Mouse (Mus musculus) stomach, embryonic 16.5 days (tissue): ENCODE measurements around the gene Olfr1346. TPM values are rescaled to one million over a fixed set of nuclear protein-coding genes. Genes with fewer than 3 reads are reported as not detected.
"Not testable (repeated sequence)": the region's sequence is repeated elsewhere in the genome, so short reads cannot be mapped to it uniquely, and the experiment has no call there.

Experiments
- ATAC-seq: fragments of 200-750 bp; cut with Nextera tagmentation; 2 replicates; pipeline ENCODE4 v1.8.0; 2017; ENCODE audit warnings: moderate number of reproducible peaks, moderate TSS enrichment; ENCODE audit not compliant: insufficient read depth, low FRiP score
- H3K27ac ChIP-seq: fragments of 300-500 bp; sonication (generic); 2 replicates; pipeline ENCODE4 v1.5.1; 2014; ENCODE audit warnings: low read length
- H3K27me3 ChIP-seq: fragments of 300-500 bp; sonication (generic); 2 replicates; pipeline ENCODE4 v1.6.1; 2014; ENCODE audit warnings: low read length, control low read depth, mixed read lengths; ENCODE audit not compliant: control insufficient read depth, insufficient read depth
- H3K36me3 ChIP-seq: fragments of 300-500 bp; sonication (generic); 2 replicates; pipeline ENCODE4 v1.6.1; 2014; ENCODE audit warnings: low read length; ENCODE audit not compliant: control insufficient read depth, insufficient read depth
- H3K4me1 ChIP-seq: fragments of 300-500 bp; sonication (generic); 2 replicates; pipeline ENCODE4 v1.6.1; 2014; ENCODE audit warnings: low read length, control low read depth, mixed read lengths; ENCODE audit not compliant: control insufficient read depth, insufficient read depth
- H3K4me2 ChIP-seq: fragments of 300-500 bp; sonication (generic); 2 replicates; pipeline ENCODE4 v1.6.1; 2014; ENCODE audit warnings: low read depth, low read length, mixed read lengths
- H3K4me3 ChIP-seq: fragments of 300-500 bp; sonication (generic); replicated peaks from 2 replicates; pipeline ENCODE4 v1.5.1; 2014; ENCODE audit warnings: mild to moderate bottlenecking, low read length
- H3K9ac ChIP-seq: fragments of 300-500 bp; sonication (generic); 2 replicates; pipeline ENCODE4 v1.6.1; 2014; ENCODE audit warnings: low read length
- H3K9me3 ChIP-seq: fragments of 300-500 bp; sonication (generic); replicated peaks from 2 replicates; pipeline ENCODE4 v1.6.1; 2016; ENCODE audit warnings: low read length, control low read depth; ENCODE audit not compliant: control insufficient read depth
- WGBS: fragments of 180-500 bp; shearing (Covaris S2); extraction: QIAGEN DNeasy Blood & Tissue Kit; methylation state at CpG from one replicate; pipeline ENCODE4 v1.1.7; 2014; 5-methylcytosine and 5-hydroxymethylcytosine counted together
- polyA plus RNA-seq: library from polyadenylated mRNA; unstranded; fragments of >200 nt; fragmentation: Nextera tagmentation; extraction: Ambion mirVana; gene quantifications from 2 replicates; pipeline ENCODE4 v1.2.1, GENCODE M21; 2015

Olfr1346 gene
- polyA plus RNA-seq = not detected in 2 replicates

GRCm38 (mm10) chr7:6466951-6467350 lies at the start of gene Olfr1346:
Gene Olfr1346 (plus strand): TSS chr7:6467101.
- Histone ChIP-seq H3K4me3 (no peak within 1 kb of the TSS), H3K9ac (no peak within 1 kb of the TSS), H3K36me3 (no peaks in the 10 kb centered on the region), H3K27me3 (no peaks in the 10 kb centered on the region), H3K4me2 (no peak within 1 kb of the TSS), H3K4me1 (no peaks in the 10 kb centered on the region), H3K9me3 (no peaks in the 10 kb centered on the region), H3K27ac (no peak within 1 kb of the TSS)
- ATAC-seq = no peak

GRCm38 (mm10) chr7:6419894-6420293 lies 47.0 kb upstream of the Olfr1346 start:
- H3K4me3 ChIP-seq = no peak overlapping the region
- no peak overlapping the region for H3K27ac ChIP-seq
- H3K4me2 ChIP-seq = no peak overlapping the region
- no peak overlapping the region for H3K9ac ChIP-seq
- WGBS = 74% methylated on average over 6 of the region's 6 CpGs
- no peaks in the 10 kb centered on the region for H3K9me3 ChIP-seq
- H3K4me1 ChIP-seq = no peaks in the 10 kb centered on the region
- H3K27me3 ChIP-seq = no peaks in the 10 kb centered on the region
- ATAC-seq = no peak
- no peaks in the 10 kb centered on the region for H3K36me3 ChIP-seq

- Histone ChIP-seq H3K9me3 (no peaks in the 10 kb centered on the region), H3K36me3 (no peaks in the 10 kb centered on the region), H3K4me1 (no peaks in the 10 kb centered on the region), H3K4me3 (no peak overlapping the region), H3K9ac (no peak overlapping the region), H3K27me3 (no peaks in the 10 kb centered on the region), H3K27ac (no peak overlapping the region), H3K4me2 (no peak overlapping the region)
- 88% methylated on average over 3 of the region's 3 CpGs for WGBS
- ATAC-seq = no peak
Observed at GRCm38 (mm10) chr7:6429381-6429780, 37.5 kb upstream of the Olfr1346 start.

DNA sequence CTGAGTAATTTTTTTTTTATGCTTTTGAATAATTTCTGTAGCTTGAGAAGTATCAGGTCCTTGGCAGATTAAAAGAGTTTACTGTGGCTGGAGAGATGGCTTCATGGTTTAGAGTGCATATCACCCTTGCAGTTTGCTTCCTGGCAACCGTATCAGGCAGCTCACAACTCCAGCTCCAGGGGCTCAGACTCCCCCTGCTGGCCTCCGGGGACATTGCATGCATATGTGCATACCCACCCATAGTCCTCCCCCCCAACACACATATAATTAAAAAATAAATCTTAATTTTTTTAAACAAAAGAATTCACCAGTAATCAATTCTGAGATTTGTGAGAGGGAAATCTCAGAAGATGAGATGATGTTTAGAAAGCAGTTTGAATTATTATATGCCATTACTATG lies 36.6 kb upstream of the Olfr1346 start:
- Histone ChIP-seq H3K4me3 (no peak overlapping the region), H3K9me3 (no peaks in the 10 kb centered on the region), H3K27ac (no peak overlapping the region), H3K36me3 (no peaks in the 10 kb centered on the region), H3K9ac (no peak overlapping the region), H3K4me2 (no peak overlapping the region), H3K27me3 (no peaks in the 10 kb centered on the region), H3K4me1 (no peaks in the 10 kb centered on the region)
- 36% methylated on average over 2 of the region's 2 CpGs for WGBS
- ATAC-seq = no peak

DNA sequence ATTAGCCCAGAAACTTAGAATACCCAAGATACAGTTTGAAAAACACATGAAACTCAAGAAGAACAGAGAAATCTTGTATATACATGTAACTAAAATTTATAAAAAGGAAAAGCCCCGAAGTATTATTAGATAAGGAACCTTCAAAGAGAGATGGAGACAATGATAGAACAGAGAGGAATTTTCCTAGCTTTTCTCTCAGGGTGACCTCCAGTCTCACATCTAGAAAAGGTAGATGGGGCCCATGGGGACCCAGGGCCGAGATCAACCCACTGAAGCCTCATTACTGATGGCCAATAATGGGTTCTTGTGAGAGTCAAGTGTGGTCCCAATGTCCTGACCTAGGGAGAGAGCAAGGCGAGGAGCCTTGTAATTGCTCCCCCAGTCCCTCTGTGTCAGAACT lies 28.5 kb upstream of the Olfr1346 start, which contains the start of gene Olfr1344:
TSS of gene Olfr1344 (plus strand) at position 301 of the 400 bp plus-strand sequence.
- ATAC-seq = no peak
- Histone ChIP-seq H3K4me1 (no peaks in the 10 kb centered on the region), H3K27me3 (no peaks in the 10 kb centered on the region), H3K4me3 (no peak within 1 kb of the TSS), H3K9ac (no peak within 1 kb of the TSS), H3K4me2 (no peak within 1 kb of the TSS), H3K9me3 (no peaks in the 10 kb centered on the region), H3K36me3 (no peaks in the 10 kb centered on the region), H3K27ac (no peak within 1 kb of the TSS)
- WGBS = 78% methylated on average over 3 of the region's 3 CpGs

GRCm38 (mm10) chr7:6441173-6441572 lies 25.7 kb upstream of the Olfr1346 start:
- Histone ChIP-seq H3K36me3 (no peaks in the 10 kb centered on the region), H3K4me2 (no peak overlapping the region), H3K27me3 (no peaks in the 10 kb centered on the region), H3K27ac (no peak overlapping the region), H3K9me3 (no peaks in the 10 kb centered on the region), H3K9ac (no peak overlapping the region), H3K4me3 (no peak overlapping the region), H3K4me1 (no peaks in the 10 kb centered on the region)
- WGBS = 71% methylated on average over 2 of the region's 2 CpGs
- ATAC-seq = no peak

- H3K4me1 ChIP-seq = no peaks in the 10 kb centered on the region
- WGBS = 87% methylated on average over 5 of the region's 5 CpGs
- H3K9ac ChIP-seq = no peak overlapping the region
- H3K9me3 ChIP-seq = no peaks in the 10 kb centered on the region
- no peak overlapping the region for H3K27ac ChIP-seq
- ATAC-seq = no peak
- no peaks in the 10 kb centered on the region for H3K36me3 ChIP-seq
- H3K27me3 ChIP-seq = no peaks in the 10 kb centered on the region
- H3K4me3 ChIP-seq = no peak overlapping the region
- no peak overlapping the region for H3K4me2 ChIP-seq
Observed at GRCm38 (mm10) chr7:6447771-6448170, 19.1 kb upstream of the Olfr1346 start.

- no peaks in the 10 kb centered on the region for H3K4me1 ChIP-seq
- H3K9ac ChIP-seq = no peak within 1 kb of the TSS
- ATAC-seq = no peak
- H3K27me3 ChIP-seq = no peaks in the 10 kb centered on the region
- H3K27ac ChIP-seq = no peak within 1 kb of the TSS
- H3K4me3 ChIP-seq = no peak within 1 kb of the TSS
- H3K4me2 ChIP-seq = no peak within 1 kb of the TSS
- no peaks in the 10 kb centered on the region for H3K36me3 ChIP-seq
- no peaks in the 10 kb centered on the region for H3K9me3 ChIP-seq
Observed at GRCm38 (mm10) chr7:6455868-6456267, 11.0 kb upstream of the Olfr1346 start, which contains the start of gene Olfr1336. Gene Olfr1336 (plus strand): TSS chr7:6456168.

GRCm38 (mm10) chr7:6456399-6456798 lies 10.5 kb upstream of the Olfr1346 start:
- WGBS = 44% methylated on average over 3 of the region's 3 CpGs
- H3K4me2 ChIP-seq = no peak overlapping the region
- no peaks in the 10 kb centered on the region for H3K27me3 ChIP-seq
- H3K9me3 ChIP-seq = no peaks in the 10 kb centered on the region
- no peaks in the 10 kb centered on the region for H3K4me1 ChIP-seq
- no peaks in the 10 kb centered on the region for H3K36me3 ChIP-seq
- no peak overlapping the region for H3K27ac ChIP-seq
- no peak overlapping the region for H3K4me3 ChIP-seq
- no peak for ATAC-seq
- no peak overlapping the region for H3K9ac ChIP-seq

DNA sequence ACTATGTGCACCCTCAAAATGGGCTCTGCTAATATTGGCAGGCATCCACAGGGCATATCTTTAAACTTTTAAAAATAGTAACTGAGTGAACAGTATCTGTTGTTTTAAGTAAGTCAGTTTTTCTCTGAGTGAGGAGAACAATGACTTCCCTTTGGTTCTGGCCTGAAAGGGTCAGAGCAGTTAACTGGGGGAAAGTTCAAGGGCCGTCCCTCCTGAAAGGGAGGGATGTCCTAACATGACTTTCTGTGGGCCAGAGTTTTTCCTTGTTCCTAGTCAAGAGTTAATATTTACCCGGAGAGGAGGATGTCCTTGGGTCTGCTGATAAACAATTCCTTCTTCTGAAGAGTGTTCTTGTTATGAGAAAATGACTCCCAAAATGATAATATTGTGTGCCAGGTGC lies 10.7 kb downstream of the Olfr1346 start:
- 64% methylated on average over 2 of the region's 2 CpGs for WGBS
- not testable (repeated sequence) for H3K9me3 ChIP-seq, H3K9ac ChIP-seq, H3K27me3 ChIP-seq, H3K36me3 ChIP-seq, ATAC-seq, H3K4me3 ChIP-seq, H3K27ac ChIP-seq, H3K4me2 ChIP-seq, H3K4me1 ChIP-seq
